Mouse (Mus musculus) ES-Bruce4 (cell line): ENCODE measurements around the gene Grhpr.

Source experiments
- CTCF ChIP-seq: IDR thresholded peaks from one replicate; pipeline ENCODE4 v1.8.1; 2011; ENCODE audit warnings: low read depth, low read length
- EP300 ChIP-seq: IDR thresholded peaks from 2 replicates; pipeline ENCODE4 v1.6.1; 2011; ENCODE audit warnings: low read depth, low read length; ENCODE audit not compliant: insufficient read depth
- POLR2A ChIP-seq: IDR thresholded peaks from one replicate; pipeline ENCODE4 v1.8.1; 2011; ENCODE audit warnings: low read length; ENCODE audit not compliant: insufficient read depth

GRCm38 (mm10) chr4:44994776-44995175 is 13.6 kb downstream of the Grhpr start:
- TF ChIP-seq CTCF (peak; percentile 15), POLR2A (no peak), EP300 (no peak)
